Mouse (Mus musculus): Measurements from ENCODE around the gene Opcml.

DNA sequence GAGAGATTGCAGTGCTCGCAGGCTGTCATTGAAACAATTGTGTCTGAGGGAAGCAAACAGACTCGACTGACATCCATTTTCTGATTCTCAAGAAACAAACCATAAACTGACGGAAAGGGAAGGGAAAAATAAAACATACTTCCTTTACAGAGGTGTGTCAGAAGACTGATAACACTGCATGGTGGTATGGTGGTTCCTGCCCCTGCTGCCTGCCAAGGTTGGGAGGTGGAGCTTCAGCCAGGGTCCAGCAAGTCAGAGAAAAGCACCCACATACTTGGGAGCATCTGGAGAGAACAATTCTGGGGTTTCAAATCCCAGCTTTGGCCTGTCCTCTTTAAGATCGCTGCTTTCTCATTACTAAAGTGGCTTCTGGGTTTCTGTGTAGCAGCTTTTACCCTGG lies 201.0 kb downstream of the Opcml start:
- no peak for TF ChIP-seq CTCF (conservative IDR thresholded peaks at IDR 0.05; ENCODE audit: insufficient read depth, insufficient read length, low read depth, low read length)
- no peak for TF ChIP-seq POLR2A (IDR thresholded peaks at IDR 0.05; ENCODE audit: low read depth, low read length)
